Comparison of ENCODE assay signal across 11 mouse cellular contexts in genomic region chr8:120744448-120744847, GRCm38 (mm10). TPM values are rescaled to one million over a fixed set of nuclear protein-coding genes. Genes with fewer than 3 reads are reported as not detected.
DNase-seq lines count a peak whose midpoint lies in the region; ATAC-seq and TF ChIP-seq lines count a peak whose summit lies in the region.
"Had no signal": no experiment of that assay in that cellular context is flagged by ENCODE, and none has a peak within 500 bp of the region (broad histone marks: within the 10 kb centered on the region; RNA-seq: fewer than 3 reads in every experiment).

No protein-coding gene starts in this region.

- H3K27me3 ChIP-seq in kidney, embryonic 16.5 days (ENCODE audit: insufficient read depth, low read length), result no peaks in the 10 kb centered on the region
- no peaks in the 10 kb centered on the region for H3K27me3 ChIP-seq in testis, adult 2 months (ENCODE audit: control insufficient read depth, insufficient read depth, low read length)
- H3K27me3 ChIP-seq in liver, embryonic 13.5 days, result no peaks in the 10 kb centered on the region
- H3K27me3 ChIP-seq: hindbrain, embryonic 15.5 days had no signal

- H3K36me3 ChIP-seq in kidney, embryonic 16.5 days (ENCODE audit: insufficient read depth, low read length), result no peaks in the 10 kb centered on the region; the same call in 1 of the 2 replicates
- H3K36me3 ChIP-seq in testis, adult 2 months (ENCODE audit: control insufficient read depth, insufficient read depth, low read length), result no peaks in the 10 kb centered on the region
- H3K36me3 ChIP-seq in liver, embryonic 13.5 days, result no peaks in the 10 kb centered on the region
- H3K36me3 ChIP-seq: hindbrain, embryonic 15.5 days had no signal

- TF ChIP-seq CTCF in testis, adult 2 months (IDR thresholded peaks at IDR 0.05; ENCODE audit: control insufficient read depth, insufficient read depth, insufficient replicate concordance, low read depth, low read length), result no peak

- no peak overlapping the region for H3K4me2 ChIP-seq in kidney, embryonic 16.5 days (replicated peaks; ENCODE audit: low read depth, low read length)
- no peak overlapping the region for H3K4me2 ChIP-seq in liver, embryonic 13.5 days
- H3K4me2 ChIP-seq: hindbrain, embryonic 15.5 days had no signal

- no peak overlapping the region for H3K4me3 ChIP-seq in kidney, embryonic 16.5 days (ENCODE audit: low read length)
- H3K4me3 ChIP-seq in testis, adult 2 months (ENCODE audit: control insufficient read depth, low read depth, low read length), result no peak overlapping the region
- no peak overlapping the region for H3K4me3 ChIP-seq in liver, embryonic 13.5 days (replicated peaks)
- H3K4me3 ChIP-seq: hindbrain, embryonic 15.5 days had no signal

- no peak overlapping the region for H3K9ac ChIP-seq in kidney, embryonic 16.5 days (replicated peaks; ENCODE audit: low read length)
- H3K9ac ChIP-seq in liver, embryonic 13.5 days, result no peak overlapping the region
- H3K9ac ChIP-seq: hindbrain, embryonic 15.5 days had no signal

- no peaks in the 10 kb centered on the region for H3K9me3 ChIP-seq in kidney, embryonic 16.5 days (ENCODE audit: low read length)
- no peaks in the 10 kb centered on the region for H3K9me3 ChIP-seq in liver, embryonic 13.5 days (replicated peaks)
- H3K9me3 ChIP-seq: hindbrain, embryonic 15.5 days had no signal

- H3K4me1 ChIP-seq in kidney, embryonic 16.5 days (ENCODE audit: insufficient read depth, low read length), result peaks cover 32% of the 10 kb centered on the region
- peaks cover 5% of the 10 kb centered on the region for H3K4me1 ChIP-seq in testis, adult 2 months (ENCODE audit: control insufficient read depth, insufficient read depth, low read length)
- H3K4me1 ChIP-seq in liver, embryonic 13.5 days (replicated peaks), result peaks cover 14% of the 10 kb centered on the region
- H3K4me1 ChIP-seq: hindbrain, embryonic 15.5 days had no signal

- no peak for DNase-seq in kidney, adult 9 months
- no peak for DNase-seq in testis, postnatal 14 days (ENCODE audit: low spot score)
- DNase-seq in liver, embryonic 13.5 days, result no peak
- DNase-seq in cerebellum, postnatal 4 days (ENCODE audit: low spot score in 2 of 2), result no peak
- DNase-seq in layer of hippocampus, adult 11-12 months (ENCODE audit: low spot score), result no peak
- DNase-seq: adrenal gland, postnatal 10 days; cerebellum, adult 2 months; left cerebral cortex, postnatal 4 days had no signal

- TF ChIP-seq POLR2A in testis, adult 2 months (IDR thresholded peaks at IDR 0.05; ENCODE audit: control insufficient read depth, low read depth, low read length), result no peak

- H3K27ac ChIP-seq in kidney, embryonic 16.5 days (ENCODE audit: low read length), result peak overlapping the region; percentile 81
- H3K27ac ChIP-seq in testis, adult 2 months (ENCODE audit: control insufficient read depth, insufficient read depth, low read depth, low read length), result 0 out of 2 replicates have a peak overlapping the region, but pooled peaks have one; percentile 6
- H3K27ac ChIP-seq in liver, embryonic 13.5 days, result 0 out of 2 replicates have a peak overlapping the region, but pooled peaks have one; percentile 41
- H3K27ac ChIP-seq: hindbrain, embryonic 15.5 days had no signal

- ATAC-seq in kidney, embryonic 16.5 days (ENCODE audit: low FRiP score, low TSS enrichment), result no peak
- no peak for ATAC-seq in liver, embryonic 13.5 days (ENCODE audit: low read depth)

- 48% methylated on average over 5 of the region's 5 CpGs for WGBS in kidney, embryonic 16.5 days
- 72% methylated on average over 5 of the region's 5 CpGs for WGBS in liver, embryonic 13.5 days (ENCODE audit: insufficient replicate concordance)

RNA-seq across cellular contexts. Expression of gene Irf8, which starts 8.3 kb away (rescaled TPM):
- 10.0 and 10.9 TPM in 2 replicates for polyA plus RNA-seq in kidney, embryonic 16.5 days (2015; fragmentation: Nextera tagmentation; extraction: Ambion mirVana)
- polyA plus RNA-seq in testis, adult 2 months (2012; rRNA removed), result 2.9 and 3.4 TPM in 2 replicates
- 11.6 and 12.1 TPM in 2 replicates for polyA plus RNA-seq in liver, embryonic 13.5 days (2015; fragmentation: Nextera tagmentation; extraction: Ambion mirVana)

Comparison
In these comparisons a context has a peak if more than half of its experiments do, and no peak if none do; other contexts are left out.
1. H3K27ac ChIP-seq: peak in every context shown above with its lines; median percentile 81 in kidney, embryonic 16.5 days; 41 in liver, embryonic 13.5 days; 6 in testis, adult 2 months.